Mouse (Mus musculus): Measurements from ENCODE around the gene Rab5if.

The Rab5if gene

GRCm38 (mm10) chr2:156856311-156856710 is 6.6 kb upstream of the Rab5if start:
- no peak for DNase-seq

DNA sequence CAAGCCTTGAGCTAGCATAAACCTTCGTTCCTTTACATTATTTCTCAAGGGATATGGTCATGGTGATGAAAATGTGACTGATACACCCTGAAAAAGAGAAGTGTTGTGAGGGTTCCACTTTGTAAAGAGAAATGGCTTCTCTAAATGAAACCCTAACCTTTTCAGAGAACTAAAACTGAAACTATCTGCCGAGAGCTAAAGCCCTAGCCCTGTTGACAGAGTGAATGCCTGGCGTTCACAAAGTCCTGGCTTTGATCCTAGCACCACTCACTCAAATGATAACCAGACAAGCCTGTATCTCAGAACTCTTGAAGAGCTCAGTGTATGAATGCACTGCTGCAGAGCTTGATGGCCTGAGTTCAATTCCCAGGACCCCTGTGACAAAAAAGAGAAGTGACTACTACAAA is 5.5 kb upstream of the Rab5if start:
- DNase-seq = no peak

GRCm38 (mm10) chr2:156857835-156858234 is 5.1 kb upstream of the Rab5if start, which contains the start of gene 4930518I15Rik:
Gene 4930518I15Rik (minus strand): TSS chr2:156857946.
- no peak for DNase-seq

GRCm38 (mm10) chr2:156858671-156859070 is 4.3 kb upstream of the Rab5if start:
- no peak for DNase-seq

DNA sequence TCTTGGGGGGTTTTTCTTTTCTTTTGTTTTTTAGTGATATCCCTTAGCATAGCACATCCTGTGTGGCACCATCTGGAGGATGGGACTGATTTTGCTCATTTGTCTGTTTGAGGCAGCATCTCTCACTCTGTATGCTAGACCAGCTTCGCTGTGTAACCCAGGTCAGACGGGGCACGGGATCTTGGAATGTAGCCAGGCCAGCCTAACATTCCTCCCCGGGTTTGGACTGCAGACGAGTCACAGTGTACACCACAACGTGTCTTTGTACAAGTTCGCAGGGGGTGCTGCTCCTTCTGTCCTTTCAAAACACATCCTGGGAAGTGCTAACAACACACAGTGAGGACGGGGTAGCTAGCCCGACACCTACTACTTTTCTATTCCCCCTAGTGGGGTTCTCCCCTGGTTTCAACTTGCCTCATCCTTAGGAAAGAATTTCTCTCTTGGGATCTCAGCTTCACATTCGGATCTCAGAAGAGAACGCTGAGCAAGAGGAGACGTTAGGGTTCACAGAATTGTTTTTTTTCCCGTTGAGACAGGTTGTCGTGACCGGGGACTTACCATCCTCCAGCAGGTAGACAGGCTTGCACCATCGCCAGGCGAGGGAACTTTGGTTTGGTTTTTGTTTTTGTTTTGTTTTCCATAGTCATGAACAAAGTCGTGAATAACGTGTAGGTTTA is 749 bp upstream of the Rab5if start:
- DNase-seq = peak in 1 of 2 experiments; percentile 36

DNA sequence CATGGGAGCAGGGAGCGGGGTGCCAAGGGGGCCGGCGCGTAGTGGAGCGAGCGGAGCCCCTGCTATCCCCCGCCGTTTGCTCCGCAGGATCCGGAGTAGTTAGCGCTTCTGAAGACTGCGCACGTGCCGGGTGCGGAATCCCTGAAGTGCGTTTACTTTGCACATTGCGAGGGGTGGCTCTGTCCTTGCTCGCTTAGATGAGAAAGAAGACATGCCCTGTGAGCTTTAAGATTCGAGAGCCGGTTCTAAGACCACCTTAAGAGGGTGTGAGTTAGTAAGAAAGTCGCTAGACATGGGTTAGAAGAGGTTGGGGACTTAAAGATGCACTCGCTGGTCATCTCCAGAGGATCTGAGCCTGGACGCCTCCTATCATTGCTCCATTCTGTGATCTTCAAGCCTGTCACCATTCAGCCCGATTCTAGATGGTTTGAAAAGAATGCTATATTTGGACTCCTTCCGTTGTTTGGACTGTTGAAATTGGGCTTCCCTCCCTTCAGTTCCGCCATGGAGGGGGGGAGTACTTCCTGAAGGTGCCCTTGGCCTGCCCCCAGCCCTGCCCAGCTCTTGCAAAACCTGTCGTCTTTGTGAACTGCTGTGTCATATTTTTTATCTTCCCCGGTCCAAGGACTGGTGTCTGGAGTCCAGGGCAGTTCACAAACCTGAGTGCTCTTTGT is 696 bp downstream of the Rab5if start:
- DNase-seq = peak in 1 of 2 experiments; percentile 52

GRCm38 (mm10) chr2:156864481-156864880 is 1.6 kb downstream of the Rab5if start:
- no peak for DNase-seq

- no peak for DNase-seq
Measured at GRCm38 (mm10) chr2:156868994-156869393, 6.1 kb downstream of the Rab5if start.

GRCm38 (mm10) chr2:156869554-156869953 is 6.6 kb downstream of the Rab5if start:
- no peak for DNase-seq

- no peak for DNase-seq
Measured at GRCm38 (mm10) chr2:156870519-156870918, 7.6 kb downstream of the Rab5if start.

GRCm38 (mm10) chr2:156873629-156874028 is 10.7 kb downstream of the Rab5if start:
- DNase-seq = peak in 1 of 2 experiments; percentile 41

GRCm38 (mm10) chr2:156874047-156874759 is 11.3 kb downstream of the Rab5if start:
- no peak for DNase-seq

DNA sequence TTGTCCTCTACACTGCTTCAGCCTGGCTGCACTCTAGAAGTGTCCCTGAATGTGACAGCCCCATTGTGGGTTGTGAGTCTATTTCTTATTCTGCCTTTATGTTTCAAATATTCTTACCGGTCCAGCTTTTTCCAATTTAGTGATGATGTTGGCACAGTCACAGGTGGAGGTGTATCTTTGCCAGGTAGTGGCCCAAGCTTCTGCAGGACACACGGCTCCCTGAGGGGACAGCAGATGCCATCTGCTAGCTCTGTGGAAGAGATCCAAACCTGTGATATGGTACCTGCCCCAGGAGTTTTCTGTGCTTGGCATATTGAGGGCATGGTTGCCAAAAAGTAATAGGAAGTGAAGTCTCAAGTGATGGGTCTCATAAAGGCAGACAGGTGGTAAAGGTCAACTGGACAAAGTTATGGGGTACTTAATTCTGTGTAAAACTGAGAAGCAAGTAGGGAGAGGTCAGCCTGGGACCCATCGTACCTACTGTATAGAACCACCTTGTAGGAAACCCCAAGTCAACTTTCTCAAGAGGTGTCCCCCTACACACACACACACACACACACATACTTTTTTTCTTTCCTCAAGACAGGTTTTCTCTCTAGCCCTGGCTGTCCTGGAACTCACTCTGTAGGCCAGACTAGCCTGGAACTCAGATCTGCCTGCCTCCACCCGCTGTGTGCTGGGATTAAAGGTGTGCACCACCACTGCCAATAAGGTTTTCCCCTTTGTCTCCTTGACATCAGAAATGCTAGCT is 12.0 kb downstream of the Rab5if start:
- no peak for DNase-seq

DNA sequence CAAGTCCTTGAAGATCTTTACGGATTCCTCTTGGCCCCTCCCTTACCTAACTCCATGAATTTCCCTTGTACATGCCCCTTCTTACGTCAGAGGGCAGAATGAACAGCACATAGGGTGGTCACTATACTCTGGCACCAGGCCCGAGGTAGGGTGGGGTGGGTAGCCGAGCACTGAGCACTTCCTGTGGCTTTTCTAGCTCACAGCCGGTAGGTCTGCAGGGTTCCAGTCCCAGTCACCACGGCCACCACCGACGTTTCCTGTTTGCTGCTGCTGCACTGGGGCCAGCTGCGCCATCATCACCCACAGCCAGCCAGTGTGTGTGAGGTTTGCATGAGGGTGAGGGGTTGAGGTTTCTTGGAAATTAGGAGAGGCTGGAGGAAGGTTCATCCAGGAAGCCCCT is 14.8 kb downstream of the Rab5if start:
- peak; percentile 62 to 75 for DNase-seq

DNA sequence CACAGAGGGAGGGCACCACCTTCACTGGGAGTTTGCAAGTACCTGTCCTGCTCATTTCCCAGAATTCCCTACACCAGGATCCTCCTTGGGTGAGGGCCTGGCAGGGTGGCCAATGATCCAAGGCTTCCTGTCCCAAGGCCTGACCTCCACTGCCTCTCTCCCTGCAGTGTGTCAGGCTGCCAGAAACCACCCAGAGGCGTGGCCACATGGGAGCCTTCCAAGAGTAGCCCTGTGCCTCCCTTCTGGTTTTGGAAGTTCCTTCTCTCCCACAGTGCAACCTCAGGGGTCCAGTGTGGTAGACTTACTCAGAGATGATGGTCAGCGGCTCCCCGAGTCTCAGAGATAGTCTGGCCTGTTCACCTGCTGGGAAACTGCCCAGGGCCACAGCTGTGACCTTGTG is 16.6 kb downstream of the Rab5if start:
- DNase-seq = no peak

GRCm38 (mm10) chr2:156882431-156883001 is 19.6 kb downstream of the Rab5if start:
- peak; percentile 85 to 93 for DNase-seq

GRCm38 (mm10) chr2:156884396-156885211 is 21.7 kb downstream of the Rab5if start:
- no peak for DNase-seq

- DNase-seq = peak in 1 of 2 experiments; percentile 35
Measured at GRCm38 (mm10) chr2:156885666-156886065, 22.7 kb downstream of the Rab5if start.

- peak in 1 of 2 experiments; percentile 50 for DNase-seq
Measured at GRCm38 (mm10) chr2:156886084-156886631, 23.2 kb downstream of the Rab5if start.

DNA sequence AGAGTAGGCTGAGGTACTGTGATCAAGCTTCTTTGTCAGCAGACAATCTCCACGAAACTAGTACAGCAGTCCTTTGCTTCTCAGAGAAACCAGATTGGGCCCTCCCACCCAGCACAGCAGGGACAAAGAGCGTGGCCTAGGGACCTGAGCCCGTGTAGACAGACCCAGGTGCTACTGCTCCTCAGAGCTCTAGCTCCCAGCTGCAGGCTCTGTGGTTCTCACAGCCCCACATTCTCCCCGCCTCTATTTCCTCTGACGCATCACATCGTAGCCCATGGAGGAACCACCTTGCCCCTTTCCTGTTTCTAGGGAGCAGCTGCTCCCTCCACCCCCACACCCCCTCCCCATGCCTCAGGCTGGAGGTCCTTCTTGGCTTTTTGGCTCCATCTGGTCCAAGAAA is 24.1 kb downstream of the Rab5if start, which contains the start of gene Sla2:
Sla2 (minus strand) TSS at position 176 of the 400 bp plus-strand sequence.
- peak; percentile 85 to 93 for DNase-seq

DNA sequence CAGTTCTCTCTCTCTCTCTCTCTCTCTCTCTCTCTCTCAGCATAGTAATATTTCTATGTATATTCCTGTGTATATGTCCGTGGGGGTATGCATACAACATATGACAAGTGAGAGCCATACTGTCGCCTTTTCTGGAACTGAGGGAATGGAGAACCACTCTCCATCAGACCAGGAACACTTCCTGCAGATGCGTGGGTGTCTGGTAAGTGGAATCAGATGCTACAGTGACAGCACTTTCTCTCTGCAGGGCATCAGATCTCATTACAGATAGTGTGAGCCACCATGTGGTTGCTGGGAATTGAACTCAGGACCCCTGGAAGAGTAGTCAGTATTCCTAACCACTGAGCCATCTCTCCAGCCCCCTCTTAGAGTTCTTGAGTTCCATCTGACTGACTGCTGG is 25.6 kb downstream of the Rab5if start:
- DNase-seq = no peak

All from thymus, adult 18-20 months (tissue).